Mouse (Mus musculus) lung, adult 2 months (tissue): ENCODE results near the gene Eps15. TPM values are rescaled to one million over a fixed set of nuclear protein-coding genes. Genes with fewer than 3 reads are reported as not detected.

ENCODE experiments used
- DNase-seq: peaks from one replicate; pipeline ENCODE4 v3.0.0; 2022
- H3K4me1 ChIP-seq: fragments of 200-500 bp; 2 replicates; pipeline ENCODE4 v1.6.1; 2011; ENCODE audit warnings: low read length; ENCODE audit not compliant: control insufficient read depth, insufficient read depth
- H3K4me3 ChIP-seq: fragments of 200-500 bp; replicated peaks from 2 replicates; pipeline ENCODE3; 2011; ENCODE audit warnings: low read depth, mild to moderate bottlenecking, control low read depth, low read length; ENCODE audit errors: extremely low read depth
- CTCF ChIP-seq: fragments of 200-500 bp; IDR thresholded peaks from 2 replicates; pipeline ENCODE4 v1.5.1; 2011; ENCODE audit warnings: mild to moderate bottlenecking, low read length, control low read depth; ENCODE audit not compliant: insufficient read depth
- POLR2A ChIP-seq: fragments of 200-500 bp; IDR thresholded peaks from 2 replicates; pipeline ENCODE4 v1.6.1; 2011; ENCODE audit warnings: low read depth, mild to moderate bottlenecking, control low read depth, low read length, borderline replicate concordance; ENCODE audit errors: extremely low read depth
- WGBS: fragments of 180-500 bp; shearing (Covaris S2); methylation state at CpG from one replicate; pipeline ENCODE4 v1.1.7; 2018; 5-methylcytosine and 5-hydroxymethylcytosine counted together
- polyA plus RNA-seq: library from polyadenylated mRNA; depleted of rRNA; stranded (reverse); fragments of >200 nt; gene quantifications from 2 replicates; pipeline ENCODE4 v1.2.3, GENCODE M21; 2012

Eps15 gene
- polyA plus RNA-seq, 1 experiment, result 18.9 TPM

- 40% methylated on average over 3 of the region's 3 CpGs for WGBS
- peaks cover 9% of the 10 kb centered on the region for H3K4me1 ChIP-seq
- TF ChIP-seq POLR2A, result no peak
- TF ChIP-seq CTCF, result peak; percentile 84
- DNase-seq, result no peak
- H3K4me3 ChIP-seq, result no peak overlapping the region
Measured at GRCm38 (mm10) chr4:109251605-109252004, 28.5 kb upstream of the Eps15 start.

DNA sequence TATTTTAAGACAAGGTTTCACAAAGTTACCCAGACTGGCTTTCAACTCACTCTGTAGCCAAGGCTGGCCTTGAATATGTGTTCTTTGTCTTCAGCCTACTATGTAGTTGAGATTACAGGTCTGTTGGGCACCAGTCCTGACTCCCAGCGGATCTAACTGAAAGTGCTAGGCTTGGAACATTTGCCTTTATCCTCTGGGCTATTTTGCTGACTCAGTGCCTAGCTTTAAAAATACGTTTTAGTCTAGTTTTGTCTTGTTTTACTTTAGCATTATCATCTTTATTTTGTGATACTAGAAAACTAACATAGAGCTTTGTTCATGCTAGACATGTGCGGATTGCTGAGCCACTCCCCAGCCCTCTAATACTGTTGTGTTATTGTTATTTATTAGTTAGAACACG lies 27.9 kb upstream of the Eps15 start:
- no peak overlapping the region for H3K4me3 ChIP-seq
- TF ChIP-seq CTCF (no peak), POLR2A (no peak)
- peaks cover 9% of the 10 kb centered on the region for H3K4me1 ChIP-seq
- DNase-seq, result no peak
- WGBS, result 81% methylated on average over 4 of the region's 4 CpGs

DNA sequence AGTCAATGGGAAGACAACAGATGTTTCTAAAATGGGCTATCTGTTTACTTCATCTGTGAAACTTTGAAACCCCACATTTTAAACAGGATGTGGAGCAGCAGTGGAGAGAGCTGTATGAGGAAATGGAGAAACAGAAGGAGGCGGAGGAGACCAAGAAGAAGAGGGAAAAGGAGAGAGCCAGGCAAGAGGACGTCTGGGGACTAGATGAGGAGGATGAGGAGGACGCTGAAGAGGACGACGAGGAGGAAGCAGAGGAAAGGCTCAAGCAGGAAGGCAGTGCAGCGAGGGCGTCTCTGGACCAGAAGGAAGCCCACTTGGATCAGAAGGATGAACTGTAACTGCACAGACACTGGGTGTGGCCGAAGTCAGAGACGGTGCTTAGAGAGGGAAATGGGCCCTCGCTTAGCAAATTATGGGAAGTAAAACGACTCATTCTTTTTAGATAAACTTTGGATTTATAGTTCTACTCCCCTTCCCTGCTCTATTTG lies 26.4 kb upstream of the Eps15 start:
- 29% methylated on average over 11 of the region's 11 CpGs for WGBS
- H3K4me3 ChIP-seq, result peak overlapping the region; percentile 45
- TF ChIP-seq POLR2A (peak; percentile 46; the same call in 1 of the 2 replicates), CTCF (no peak)
- peak; percentile 17 for DNase-seq
- peaks cover 9% of the 10 kb centered on the region for H3K4me1 ChIP-seq

DNA sequence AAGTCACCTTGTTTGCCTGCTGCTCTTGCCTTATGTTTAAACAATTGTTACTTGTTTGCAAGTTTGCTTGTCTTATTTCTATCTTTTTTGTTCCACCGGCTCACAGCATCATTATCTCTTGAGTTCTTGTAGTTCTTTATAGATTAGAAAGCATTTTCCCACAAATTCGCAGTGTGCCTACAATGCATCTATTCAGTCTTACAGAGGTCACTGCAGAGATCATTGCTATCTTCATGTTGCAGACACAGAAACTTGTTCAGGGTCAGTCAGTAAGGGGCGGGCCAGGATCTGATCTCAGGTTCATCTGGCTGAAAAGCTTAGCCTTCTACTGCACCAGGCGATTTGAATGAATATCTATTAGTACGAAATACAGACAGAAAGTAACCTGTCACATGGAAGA lies 25.6 kb upstream of the Eps15 start:
- TF ChIP-seq POLR2A (no peak), CTCF (no peak)
- no peak for DNase-seq
- 65% methylated on average over 5 of the region's 5 CpGs for WGBS

GRCm38 (mm10) chr4:109255321-109255720 lies 24.7 kb upstream of the Eps15 start:
- Histone ChIP-seq H3K4me3 (no peak overlapping the region), H3K4me1 (peaks cover 9% of the 10 kb centered on the region)
- no peak for DNase-seq
- WGBS, result 15% methylated on average over 2 of the region's 2 CpGs
- TF ChIP-seq POLR2A (no peak), CTCF (no peak)

More for the DNA sequence above, 25.6 kb upstream of the Eps15 start:
- Histone ChIP-seq H3K4me1 (peaks cover 9% of the 10 kb centered on the region), H3K4me3 (no peak overlapping the region)

DNA sequence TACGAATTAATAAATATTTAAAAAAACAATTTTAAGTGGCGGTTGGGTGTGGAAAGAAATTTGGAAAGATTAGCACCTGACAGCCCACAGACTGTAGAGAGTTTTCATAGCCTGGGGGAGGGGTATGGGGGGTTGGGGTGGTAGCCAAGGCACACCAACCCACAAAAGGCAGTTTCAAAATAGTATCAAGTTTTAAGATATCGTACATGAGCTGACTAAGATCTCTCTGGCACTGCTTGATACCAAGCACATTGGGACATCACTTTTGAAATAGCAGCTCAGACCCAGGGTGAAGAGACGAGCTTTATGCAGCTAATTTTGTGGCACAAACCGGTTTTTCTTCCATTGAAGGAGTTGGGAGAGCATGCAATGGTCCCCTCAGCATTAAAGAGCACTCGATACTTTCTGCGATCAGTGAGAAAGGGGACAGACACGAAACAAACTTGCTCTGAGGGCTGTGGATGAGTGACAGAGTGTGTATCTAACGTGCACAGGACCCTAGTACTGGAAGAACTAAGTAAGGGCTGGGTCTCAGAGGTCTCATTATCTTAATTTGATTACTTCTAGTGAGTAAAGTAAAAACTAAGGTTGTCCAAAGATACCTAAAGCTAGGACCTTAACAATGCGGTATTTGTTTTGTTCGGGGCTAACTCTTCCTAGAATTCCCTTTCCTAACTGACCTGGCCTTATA lies 24.2 kb upstream of the Eps15 start:
- WGBS, result 71% methylated on average over 11 of the region's 11 CpGs
- Histone ChIP-seq H3K4me1 (peaks cover 9% of the 10 kb centered on the region), H3K4me3 (no peak overlapping the region)
- TF ChIP-seq CTCF (no peak), POLR2A (no peak)
- DNase-seq, result no peak

DNA sequence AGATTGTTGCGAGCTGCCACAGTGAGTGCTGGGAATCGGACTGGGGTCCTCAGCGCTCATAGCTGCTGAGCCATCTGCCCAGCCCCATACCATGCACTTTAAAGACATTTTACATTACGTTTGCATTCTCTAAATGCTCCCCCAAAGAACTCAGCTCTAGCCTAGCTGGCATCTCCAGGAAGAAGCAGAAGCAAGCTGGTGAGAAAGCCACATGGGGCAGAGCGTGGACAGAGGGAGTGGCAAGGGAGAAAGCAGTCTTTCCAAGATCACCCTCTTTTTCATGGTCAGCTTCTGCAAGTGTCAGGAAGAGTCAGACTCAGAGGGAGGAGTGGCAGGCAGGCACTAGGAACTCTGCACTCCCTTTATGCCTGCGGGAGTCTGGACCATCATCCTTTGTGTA lies 23.3 kb upstream of the Eps15 start:
- peaks cover 9% of the 10 kb centered on the region for H3K4me1 ChIP-seq
- no peak overlapping the region for H3K4me3 ChIP-seq
- no peak for DNase-seq
- TF ChIP-seq CTCF (no peak), POLR2A (no peak)
- WGBS, result 90% methylated on average over 6 of the region's 6 CpGs

DNA sequence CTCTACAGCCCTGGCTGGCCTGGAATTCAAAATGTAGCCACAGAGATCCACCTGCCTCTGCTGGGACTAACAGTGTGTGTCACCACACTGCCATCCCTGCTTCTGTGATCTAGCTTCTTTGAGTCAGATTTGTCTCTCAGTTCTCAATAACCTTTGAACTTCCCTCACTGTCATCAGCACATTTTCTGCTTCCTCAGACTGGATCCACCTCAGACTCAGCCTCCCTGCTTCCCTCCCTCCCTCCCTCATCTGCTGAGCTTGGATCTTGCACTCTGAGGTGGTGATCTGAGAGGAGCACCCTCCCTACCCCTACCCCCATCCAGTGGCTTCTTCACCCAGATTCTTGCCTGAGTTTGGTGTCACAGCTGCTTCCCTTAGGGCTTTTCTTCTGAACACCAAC lies 22.4 kb upstream of the Eps15 start:
- H3K4me3 ChIP-seq, result no peak overlapping the region
- peaks cover 9% of the 10 kb centered on the region for H3K4me1 ChIP-seq
- TF ChIP-seq POLR2A, result no peak
- no peak for TF ChIP-seq CTCF
- DNase-seq, result no peak

DNA sequence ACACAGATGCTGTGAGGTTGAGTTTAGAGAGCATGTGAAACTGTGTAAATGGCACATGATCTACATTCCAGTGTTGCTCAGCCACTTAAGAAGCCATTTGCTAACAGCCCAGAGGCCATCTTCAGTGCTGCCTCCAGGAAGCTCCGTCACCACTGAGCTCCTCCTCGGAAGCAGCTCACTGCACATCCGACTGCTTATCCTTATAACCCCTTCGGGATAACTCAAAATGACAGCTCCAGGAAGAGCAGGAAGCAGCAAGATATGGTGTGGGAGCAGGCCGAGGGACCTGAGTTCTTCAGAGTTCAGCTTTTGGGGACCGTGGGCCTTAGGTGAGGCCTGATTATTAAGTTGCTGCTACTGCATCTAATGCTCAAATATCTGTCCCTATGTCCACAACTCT lies 18.0 kb upstream of the Eps15 start:
- TF ChIP-seq CTCF (no peak), POLR2A (no peak)
- no peak overlapping the region for H3K4me3 ChIP-seq
- DNase-seq, result no peak
- WGBS, result 48% methylated on average over 6 of the region's 6 CpGs
- no peaks in the 10 kb centered on the region for H3K4me1 ChIP-seq

GRCm38 (mm10) chr4:109266056-109266455 lies 14.0 kb upstream of the Eps15 start:
- H3K4me1 ChIP-seq, result no peaks in the 10 kb centered on the region
- TF ChIP-seq CTCF, result no peak
- no peak for TF ChIP-seq POLR2A
- DNase-seq, result no peak
- 77% methylated on average over 3 of the region's 3 CpGs for WGBS
- no peak overlapping the region for H3K4me3 ChIP-seq

- H3K4me3 ChIP-seq, result no peak overlapping the region
- 70% methylated on average over 2 of the region's 2 CpGs for WGBS
- DNase-seq, result no peak
Measured at GRCm38 (mm10) chr4:109266744-109267143, 13.3 kb upstream of the Eps15 start.

More at GRCm38 (mm10) chr4:109266744-109267143, 13.3 kb upstream of the Eps15 start:
- TF ChIP-seq POLR2A (no peak), CTCF (no peak)
- no peaks in the 10 kb centered on the region for H3K4me1 ChIP-seq
